Mouse (Mus musculus) lung, adult 2 months (tissue): ENCODE results near the gene Tmem63c. TPM values are rescaled to one million over a fixed set of nuclear protein-coding genes. Genes with fewer than 3 reads are reported as not detected.

Experiments
- DNase-seq: peaks from one replicate; pipeline ENCODE4 v3.0.0; 2022
- H3K4me1 ChIP-seq: fragments of 200-500 bp; 2 replicates; pipeline ENCODE4 v1.6.1; 2011; ENCODE audit warnings: low read length; ENCODE audit not compliant: control insufficient read depth, insufficient read depth
- H3K4me3 ChIP-seq: fragments of 200-500 bp; replicated peaks from 2 replicates; pipeline ENCODE3; 2011; ENCODE audit warnings: low read depth, mild to moderate bottlenecking, control low read depth, low read length; ENCODE audit errors: extremely low read depth
- CTCF ChIP-seq: fragments of 200-500 bp; IDR thresholded peaks from 2 replicates; pipeline ENCODE4 v1.5.1; 2011; ENCODE audit warnings: mild to moderate bottlenecking, low read length, control low read depth; ENCODE audit not compliant: insufficient read depth
- POLR2A ChIP-seq: fragments of 200-500 bp; IDR thresholded peaks from 2 replicates; pipeline ENCODE4 v1.6.1; 2011; ENCODE audit warnings: low read depth, mild to moderate bottlenecking, control low read depth, low read length, borderline replicate concordance; ENCODE audit errors: extremely low read depth
- WGBS: fragments of 180-500 bp; shearing (Covaris S2); methylation state at CpG from one replicate; pipeline ENCODE4 v1.1.7; 2018; 5-methylcytosine and 5-hydroxymethylcytosine counted together
- polyA plus RNA-seq: library from polyadenylated mRNA; depleted of rRNA; stranded (reverse); fragments of >200 nt; gene quantifications from 2 replicates; pipeline ENCODE4 v1.2.3, GENCODE M21; 2012

The Tmem63c gene
- polyA plus RNA-seq, 1 experiment = 0.22 TPM

DNA sequence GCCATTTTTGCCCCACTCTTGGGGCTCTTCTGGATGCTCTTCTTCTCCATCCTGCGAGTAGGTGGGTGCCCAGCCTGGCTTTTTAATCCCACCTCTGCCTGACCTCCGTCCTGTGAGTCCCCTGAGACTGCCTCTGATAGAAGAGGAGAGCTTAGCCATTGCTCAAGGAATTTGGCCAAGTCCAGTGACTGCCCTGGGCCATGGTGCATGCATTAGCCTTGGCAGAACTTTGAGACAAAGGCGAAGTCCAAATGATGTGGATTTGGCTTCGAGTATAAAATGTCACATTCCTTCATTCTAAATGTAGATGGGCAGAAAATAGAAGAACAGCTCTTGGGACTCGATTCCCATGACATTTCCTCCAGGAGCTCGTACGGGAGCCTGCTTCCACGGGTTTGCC, 61.7 kb downstream of the Tmem63c start:
- DNase-seq = no peak
- Histone ChIP-seq H3K4me1 (no peaks in the 10 kb centered on the region), H3K4me3 (no peak overlapping the region)
- WGBS = 63% methylated on average over 8 of the region's 8 CpGs
- TF ChIP-seq CTCF = no peak
- no peak for TF ChIP-seq POLR2A

DNA sequence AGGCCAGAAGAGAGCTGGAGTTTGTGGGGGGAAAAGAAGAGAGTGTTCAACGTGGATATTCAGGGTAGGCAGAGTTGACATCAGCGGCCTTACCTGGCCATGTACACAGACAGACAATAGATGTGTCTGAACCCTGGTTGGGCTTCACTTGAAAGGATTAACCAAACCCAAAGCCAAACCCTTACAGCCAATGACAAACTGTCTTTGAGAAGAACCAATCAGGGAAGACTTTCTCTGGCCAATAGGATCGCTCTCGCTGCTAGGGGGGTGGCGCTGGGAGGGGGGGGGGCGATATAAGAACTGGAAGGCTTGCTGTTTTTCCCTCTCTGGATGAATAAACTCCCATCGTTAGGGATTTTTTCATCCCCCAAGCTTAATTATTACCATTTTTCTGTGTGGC, 66.1 kb downstream of the Tmem63c start:
- WGBS = 54% methylated on average over 7 of the region's 7 CpGs
- TF ChIP-seq POLR2A (no peak), CTCF (no peak)
- Histone ChIP-seq H3K4me3 (no peak overlapping the region), H3K4me1 (no peaks in the 10 kb centered on the region)
- no peak for DNase-seq

DNA sequence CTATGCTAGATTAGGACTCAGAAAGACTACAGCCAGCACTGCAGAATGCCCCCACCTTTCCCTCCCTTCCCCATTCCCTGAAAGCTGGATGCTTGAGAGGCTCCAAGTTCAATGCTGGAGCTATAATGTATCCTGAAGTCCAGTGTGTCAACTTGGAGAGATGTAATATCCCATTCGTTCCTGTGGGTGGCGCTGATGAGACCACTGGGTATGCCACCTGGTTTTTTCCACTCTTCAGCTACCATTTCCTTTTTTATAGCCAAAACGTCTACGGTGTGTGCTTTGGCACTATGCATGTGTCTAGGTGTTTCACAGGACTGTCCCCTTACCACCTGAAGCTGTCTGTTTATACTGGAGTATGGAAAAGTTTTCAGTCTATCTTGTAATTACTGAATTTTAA, 67.2 kb downstream of the Tmem63c start:
- no peaks in the 10 kb centered on the region for H3K4me1 ChIP-seq
- 41% methylated on average over 4 of the region's 4 CpGs for WGBS

GRCm38 (mm10) chr12:87089255-87089654, 68.1 kb downstream of the Tmem63c start:
- no peak overlapping the region for H3K4me3 ChIP-seq
- TF ChIP-seq POLR2A (no peak), CTCF (no peak)
- 65% methylated on average over 4 of the region's 4 CpGs for WGBS
- H3K4me1 ChIP-seq = no peaks in the 10 kb centered on the region
- DNase-seq = no peak

More for the DNA sequence above, 67.2 kb downstream of the Tmem63c start:
- H3K4me3 ChIP-seq = no peak overlapping the region
- no peak for TF ChIP-seq CTCF
- no peak for TF ChIP-seq POLR2A
- DNase-seq = no peak

DNA sequence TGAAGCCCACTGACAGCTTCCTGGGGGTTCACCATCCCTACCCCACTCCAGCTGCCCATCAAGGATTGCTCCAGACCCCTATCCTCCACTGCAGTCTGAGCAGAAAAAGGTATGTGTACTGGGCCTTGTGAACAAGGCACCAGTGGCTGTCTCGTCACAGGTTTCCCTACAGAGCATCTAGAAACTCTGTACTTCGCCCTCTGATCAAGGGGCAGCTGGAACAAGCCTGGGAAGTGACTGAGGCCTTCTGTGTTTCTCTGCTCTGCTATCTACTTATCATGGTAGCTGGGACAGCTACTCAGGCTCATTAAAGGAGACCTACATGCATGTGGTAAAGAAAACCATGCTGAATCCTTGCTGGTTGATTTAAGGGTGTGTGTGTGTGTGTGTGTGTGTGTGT, 68.6 kb downstream of the Tmem63c start:
- no peak for DNase-seq
- TF ChIP-seq POLR2A (no peak), CTCF (no peak)
- H3K4me1 ChIP-seq = no peaks in the 10 kb centered on the region
- WGBS = 77% methylated on average over 2 of the region's 2 CpGs
- H3K4me3 ChIP-seq = no peak overlapping the region

- no peak for DNase-seq
- WGBS = 53% methylated on average over 2 of the region's 2 CpGs
- TF ChIP-seq POLR2A (no peak), CTCF (no peak)
- Histone ChIP-seq H3K4me1 (no peaks in the 10 kb centered on the region), H3K4me3 (no peak overlapping the region)
These were observed 70.8 kb downstream of the Tmem63c start for GRCm38 (mm10) chr12:87091916-87092315.

GRCm38 (mm10) chr12:87093249-87093648, 72.1 kb downstream of the Tmem63c start:
- no peak for TF ChIP-seq CTCF
- no peak for TF ChIP-seq POLR2A
- DNase-seq = no peak
- Histone ChIP-seq H3K4me3 (no peak overlapping the region), H3K4me1 (no peaks in the 10 kb centered on the region)
- WGBS = 62% methylated on average over 4 of the region's 4 CpGs

DNA sequence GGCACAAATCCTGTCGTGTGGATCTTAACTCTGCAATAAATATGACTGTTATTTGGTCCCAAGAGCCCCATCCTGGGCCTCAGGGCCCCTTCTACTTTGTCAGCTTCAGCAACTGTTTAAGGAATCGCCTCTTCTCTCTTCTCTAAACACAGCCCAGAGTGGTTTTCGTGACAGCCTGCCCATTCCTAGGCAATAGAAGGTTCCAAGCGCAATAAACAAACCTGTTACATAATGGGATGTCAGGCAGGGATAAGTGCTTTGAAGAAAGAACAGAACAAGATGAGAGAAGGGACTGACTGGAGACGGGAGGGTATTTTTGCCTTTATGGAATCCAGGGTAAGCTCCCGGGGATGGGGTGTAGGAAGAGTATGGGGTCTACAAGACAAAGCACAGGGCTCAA, 72.5 kb downstream of the Tmem63c start:
- WGBS = 47% methylated on average over 6 of the region's 6 CpGs
- H3K4me1 ChIP-seq = no peaks in the 10 kb centered on the region
- no peak overlapping the region for H3K4me3 ChIP-seq
- no peak for TF ChIP-seq POLR2A
- TF ChIP-seq CTCF = no peak
- DNase-seq = no peak

GRCm38 (mm10) chr12:87100331-87100730, 79.2 kb downstream of the Tmem63c start:
- TF ChIP-seq CTCF = no peak
- no peak for TF ChIP-seq POLR2A
- WGBS = 74% methylated on average over 4 of the region's 4 CpGs
- Histone ChIP-seq H3K4me3 (no peak overlapping the region), H3K4me1 (no peaks in the 10 kb centered on the region; the same call in 1 of the 2 replicates)
- no peak for DNase-seq

- no peak for TF ChIP-seq CTCF
- TF ChIP-seq POLR2A = no peak
- H3K4me3 ChIP-seq = no peak within 1 kb of the TSS
- 7% methylated on average over 32 of the region's 32 CpGs for WGBS
- H3K4me1 ChIP-seq = no peaks in the 10 kb centered on the region; the same call in 1 of the 2 replicates
- no peak for DNase-seq
These were observed 81.1 kb downstream of the Tmem63c start, which contains the start of gene Ngb for GRCm38 (mm10) chr12:87102165-87102631. Ngb (minus strand) TSS chr12:87102539.
